Mouse (Mus musculus): Measurements from ENCODE around the gene Zmiz1.

DNA sequence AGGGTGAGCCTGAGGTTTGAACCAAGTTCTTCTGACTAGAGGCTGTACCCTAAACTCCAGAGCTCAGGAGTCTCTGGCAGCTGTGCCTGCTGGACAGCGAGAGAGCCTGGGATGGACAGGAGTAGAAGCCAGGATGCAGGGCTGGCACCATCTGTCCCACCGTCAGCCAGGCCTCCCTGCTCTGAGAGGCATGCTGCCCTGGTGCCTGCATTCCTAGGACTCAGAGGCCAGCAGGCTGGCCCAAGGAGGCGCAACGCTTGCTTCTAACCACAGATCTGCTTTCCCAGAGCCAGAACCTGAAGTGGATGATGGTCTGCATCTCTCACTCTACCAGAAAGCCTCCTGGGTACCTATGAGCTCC is 76.6 kb downstream of the Zmiz1 start:
- TF ChIP-seq CTCF (conservative IDR thresholded peaks at IDR 0.05; ENCODE audit: low read length) (no peak), POU5F1 (IDR thresholded peaks at IDR 0.05; ENCODE audit: borderline replicate concordance, low read length) (no peak)
